Mouse (Mus musculus) heart, adult 2 months (tissue): Measurements from ENCODE around the gene Tyro3. TPM values are rescaled to one million over a fixed set of nuclear protein-coding genes. Genes with fewer than 3 reads are reported as not detected.
A peak's percentile ranks its signal among the peaks of the same experiment; 100 is the strongest.

Experiments used
- DNase-seq, 2 experiments: peaks; one replicate each; pipeline ENCODE4 v3.0.0; 2021
- H3K27ac ChIP-seq: fragments of 200-600 bp; 2 replicates; pipeline ENCODE4 v1.8.1; 2022
- H3K27me3 ChIP-seq: fragments of 200-500 bp; 2 replicates; pipeline ENCODE4 v1.6.1; 2012; ENCODE audit warnings: mild to moderate bottlenecking, low read length, inconsistent platforms, mixed read lengths; ENCODE audit not compliant: control insufficient read depth, insufficient read depth
- H3K36me3 ChIP-seq: fragments of 200-500 bp; 2 replicates; pipeline ENCODE4 v1.6.1; 2012; ENCODE audit warnings: low read length, inconsistent platforms; ENCODE audit not compliant: control insufficient read depth, insufficient read depth
- H3K4me1 ChIP-seq: fragments of 200-500 bp; 2 replicates; pipeline ENCODE4 v1.6.1; 2011; ENCODE audit warnings: low read length; ENCODE audit not compliant: control insufficient read depth, insufficient read depth
- H3K4me3 ChIP-seq: fragments of 200-600 bp; 2 replicates; pipeline ENCODE4 v1.8.1; 2022
- H3K79me2 ChIP-seq: fragments of 200-500 bp; replicated peaks from 2 replicates; pipeline ENCODE4 v1.6.1; 2012; ENCODE audit warnings: mild to moderate bottlenecking, inconsistent platforms, low read length, moderate library complexity, mixed read lengths; ENCODE audit not compliant: control insufficient read depth, insufficient read depth
- H3K9ac ChIP-seq: fragments of 200-500 bp; 2 replicates; pipeline ENCODE4 v1.6.1; 2012; ENCODE audit warnings: low read depth, mild to moderate bottlenecking, control low read depth, inconsistent platforms, low read length, mixed read lengths
- CTCF ChIP-seq: fragments of 200-600 bp; IDR thresholded peaks from 2 replicates; pipeline ENCODE4 v1.8.1; 2022; ENCODE audit warnings: antibody characterized with exemption, mild to moderate bottlenecking, moderate library complexity
- EP300 ChIP-seq: fragments of 200-500 bp; IDR thresholded peaks from 2 replicates; pipeline ENCODE4 v1.6.1; 2011; ENCODE audit warnings: low read depth, low read length, control low read depth; ENCODE audit not compliant: insufficient read depth
- POLR2A ChIP-seq: fragments of 200-500 bp; IDR thresholded peaks from 2 replicates; pipeline ENCODE4 v1.6.1; 2011; ENCODE audit warnings: mild to moderate bottlenecking, low read depth, low read length, control low read depth; ENCODE audit not compliant: insufficient read depth
- WGBS: fragments of 180-500 bp; shearing (Covaris S2); methylation state at CpG from one replicate; pipeline ENCODE4 v1.1.7; 2018; 5-methylcytosine and 5-hydroxymethylcytosine counted together
- intact Hi-C: fragments of 180-260 bp; cut with DNase I; formaldehyde crosslinking; loops from one replicate; pipeline ENCODE4 v1.15.1; 2025
- long read RNA-seq: library from polyadenylated mRNA; stranded (forward); transcript quantifications from one replicate; pipeline ENCODE4 v2.0.0, GENCODE M21; 2021
- polyA plus RNA-seq: library from polyadenylated mRNA; depleted of rRNA; stranded (reverse); fragments of >200 nt; gene quantifications from 2 replicates; pipeline ENCODE4 v1.2.3, GENCODE M21; 2012; rRNA removed
- total RNA-seq, 2 experiments: library from RNA; stranded (reverse); gene quantifications; 2 replicates each; pipeline ENCODE4 v1.2.3; 2021

The Tyro3 gene
- 1 to 10 TPM; 1.2 to 1.5 TPM for total RNA-seq
- polyA plus RNA-seq, result 1.6 and 2.7 TPM in 2 replicates
- long read RNA-seq, partial matches to known transcripts, result 0 of 4 reads
- long read RNA-seq, other reads (novel, unspliced or antisense), result 0 of 4 reads

DNA sequence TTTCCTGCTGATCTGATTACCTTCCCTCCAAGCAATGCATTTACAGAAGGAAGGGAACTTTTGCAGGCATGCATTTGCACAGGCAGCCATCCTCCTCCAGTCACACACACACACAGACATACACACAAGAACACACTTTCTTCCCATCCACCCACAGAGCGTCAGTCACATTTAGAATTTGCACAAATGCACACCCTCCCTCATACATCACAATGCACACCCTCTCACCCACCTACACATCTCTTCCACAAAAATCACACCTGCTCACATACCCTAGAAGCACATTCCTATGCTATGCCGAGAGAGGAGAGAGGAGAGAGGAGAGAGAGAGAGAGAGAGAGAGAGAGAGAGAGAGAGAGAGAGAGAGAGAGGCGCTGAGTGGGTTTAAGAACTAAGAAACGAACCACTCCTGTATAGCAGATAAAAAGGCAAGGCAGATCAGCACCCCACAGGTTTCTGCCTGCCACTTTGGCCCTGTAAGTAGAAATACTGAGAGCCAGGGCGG lies at the start of gene Tyro3:
TSS of gene Tyro3 (plus strand) at position 455 of the 505 bp plus-strand sequence.
- 0 out of 2 replicates have a peak within 1 kb of the TSS, but pooled peaks have one; percentile 2 for H3K4me3 ChIP-seq
- intact Hi-C loops, result loop anchor here (5.0 kb wide), 1 partner anchor 100 kb away; the partner anchor contains the start of gene Mga
- peaks cover 2% of the 10 kb centered on the region for H3K4me1 ChIP-seq
- no peak within 1 kb of the TSS for H3K9ac ChIP-seq
- no peak within 1 kb of the TSS; the same call in 1 of the 2 replicates for H3K27ac ChIP-seq
- DNase-seq, result no peak
- H3K79me2 ChIP-seq, result no peaks in the 10 kb centered on the region
- peaks cover 1% of the 10 kb centered on the region; the same call in 1 of the 2 replicates for H3K27me3 ChIP-seq
- H3K36me3 ChIP-seq, result no peaks in the 10 kb centered on the region
- TF ChIP-seq CTCF (no peak), EP300 (no peak), POLR2A (no peak)
- WGBS, result 51% methylated on average over 5 of the region's 5 CpGs

DNA sequence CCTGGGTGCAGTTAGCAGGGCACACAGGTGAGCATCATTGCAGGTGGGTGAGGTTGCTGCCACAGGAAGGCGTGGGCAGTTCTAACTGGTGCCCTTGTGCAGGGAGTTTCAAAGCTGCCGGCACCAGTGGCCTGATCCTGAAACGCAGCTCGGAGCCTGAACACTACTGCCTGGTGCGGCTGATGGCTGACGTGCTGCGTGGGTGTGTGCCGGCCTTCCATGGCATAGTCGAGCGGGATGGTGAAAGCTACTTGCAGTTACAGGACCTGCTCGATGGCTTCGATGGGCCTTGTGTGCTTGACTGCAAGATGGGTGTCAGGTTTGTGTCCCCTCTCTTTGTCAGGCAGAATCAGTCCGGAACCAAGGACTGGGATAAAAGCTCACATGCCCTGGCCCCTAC lies 48.3 kb upstream of the Tyro3 start:
- no peak for DNase-seq
- WGBS, result 72% methylated on average over 13 of the region's 13 CpGs
- no peak overlapping the region for H3K27ac ChIP-seq
- TF ChIP-seq POLR2A, result no peak
- no peak for TF ChIP-seq EP300
- no peak for TF ChIP-seq CTCF
- intact Hi-C loops, result no loop called here
- H3K36me3 ChIP-seq, result no peaks in the 10 kb centered on the region
- no peak overlapping the region for H3K4me3 ChIP-seq
- no peaks in the 10 kb centered on the region for H3K4me1 ChIP-seq
- peaks cover 1% of the 10 kb centered on the region; the same call in 1 of the 2 replicates for H3K27me3 ChIP-seq
- no peaks in the 10 kb centered on the region for H3K79me2 ChIP-seq
- no peak overlapping the region for H3K9ac ChIP-seq

- Histone ChIP-seq H3K9ac (peak overlapping the region; percentile 54), H3K79me2 (no peaks in the 10 kb centered on the region), H3K4me3 (peak overlapping the region; percentile 62), H3K36me3 (no peaks in the 10 kb centered on the region), H3K27ac (no peak overlapping the region), H3K27me3 (peaks cover 15% of the 10 kb centered on the region), H3K4me1 (peaks cover 1% of the 10 kb centered on the region; the same call in 1 of the 2 replicates)
- WGBS, result 8% methylated on average over 31 of the region's 31 CpGs
- TF ChIP-seq POLR2A (no peak), EP300 (no peak), CTCF (no peak)
- intact Hi-C loops, result no loop called here
- DNase-seq, result no peak
Observed at GRCm38 (mm10) chr2:119757601-119758100, 39.9 kb upstream of the Tyro3 start.

DNA sequence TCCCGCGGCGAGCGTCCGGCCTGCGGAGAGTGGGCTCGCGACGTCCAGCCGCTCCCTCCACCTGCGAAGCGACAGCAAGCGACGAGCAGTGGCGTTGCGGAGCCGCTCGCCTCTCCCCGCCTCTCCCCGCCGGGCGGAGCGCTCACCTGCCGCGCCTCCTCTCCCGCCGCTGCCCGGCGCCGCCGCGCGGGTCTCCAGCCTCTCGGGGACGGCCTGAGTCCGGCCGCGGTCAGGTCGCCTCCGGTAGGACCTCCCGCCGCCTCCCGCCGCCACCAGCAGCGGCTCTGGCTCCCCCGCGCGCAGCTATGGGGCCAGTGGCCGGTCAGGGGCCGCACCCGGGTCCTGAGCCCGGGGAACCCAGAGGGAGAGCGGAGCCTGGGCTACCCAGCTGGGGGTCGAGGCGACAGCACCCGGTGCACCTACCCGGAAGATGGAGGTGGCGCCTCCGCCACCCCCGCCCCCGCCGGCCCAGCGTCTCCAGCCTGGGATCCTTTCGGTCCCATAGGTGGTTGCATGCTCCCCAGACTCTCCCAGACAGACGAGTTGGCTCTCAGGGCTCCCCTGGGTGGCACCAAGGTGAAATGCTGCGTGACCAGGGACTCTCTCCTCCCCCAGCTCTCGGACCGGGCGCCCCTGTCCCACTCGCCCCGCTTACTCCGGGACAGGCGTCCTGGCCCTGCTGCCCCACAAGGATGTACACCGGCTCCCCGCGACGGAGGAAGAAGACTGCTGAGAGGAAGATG lies 39.3 kb upstream of the Tyro3 start:
- Histone ChIP-seq H3K4me3 (peak overlapping the region; percentile 62), H3K4me1 (peaks cover 1% of the 10 kb centered on the region; the same call in 1 of the 2 replicates), H3K27me3 (peaks cover 15% of the 10 kb centered on the region), H3K79me2 (no peaks in the 10 kb centered on the region), H3K27ac (no peak overlapping the region), H3K9ac (peak overlapping the region; percentile 54), H3K36me3 (no peaks in the 10 kb centered on the region)
- under 1% methylated on average over 74 of the region's 77 CpGs for WGBS
- TF ChIP-seq EP300 (no peak), POLR2A (no peak), CTCF (no peak)
- peak; percentile 22 to 50 for DNase-seq
- intact Hi-C loops, result no loop called here

- intact Hi-C loops, result no loop called here
- H3K27me3 ChIP-seq, result peaks cover 15% of the 10 kb centered on the region
- H3K36me3 ChIP-seq, result no peaks in the 10 kb centered on the region
- no peak for DNase-seq
- WGBS, result 9% methylated on average over 44 of the region's 44 CpGs
- H3K79me2 ChIP-seq, result no peaks in the 10 kb centered on the region
- no peak overlapping the region for H3K27ac ChIP-seq
- no peak overlapping the region for H3K9ac ChIP-seq
- peaks cover 1% of the 10 kb centered on the region; the same call in 1 of the 2 replicates for H3K4me1 ChIP-seq
- TF ChIP-seq CTCF (no peak), POLR2A (no peak), EP300 (no peak)
- peak overlapping the region; percentile 62 for H3K4me3 ChIP-seq
Observed at GRCm38 (mm10) chr2:119758844-119759835, 38.4 kb upstream of the Tyro3 start.
